Mouse (Mus musculus) heart, embryonic 15.5 days (tissue): Measurements from ENCODE around the gene Anapc2. TPM values are rescaled to one million over a fixed set of nuclear protein-coding genes. Genes with fewer than 3 reads are reported as not detected.
A peak's percentile ranks its signal among the peaks of the same experiment; 100 is the strongest.
"Not testable (repeated sequence)": the region's sequence is repeated elsewhere in the genome, so short reads cannot be mapped to it uniquely, and the experiment has no call there.

ENCODE experiments used
- ATAC-seq: fragments of 200-750 bp; cut with Nextera tagmentation; replicated peaks from 2 replicates; pipeline ENCODE4 v1.8.0; 2017; ENCODE audit warnings: low read depth, moderate TSS enrichment; ENCODE audit not compliant: insufficient number of reproducible peaks, insufficient read depth, low FRiP score
- H3K27ac ChIP-seq: fragments of 300-500 bp; sonication (generic); 2 replicates; pipeline ENCODE4 v1.5.1; 2015; ENCODE audit warnings: mild to moderate bottlenecking, inconsistent platforms
- H3K27me3 ChIP-seq: fragments of 300-500 bp; sonication (generic); 2 replicates; pipeline ENCODE4 v1.6.1; 2015; ENCODE audit warnings: inconsistent platforms
- H3K36me3 ChIP-seq: fragments of 300-500 bp; sonication (generic); 2 replicates; pipeline ENCODE4 v1.6.1; 2015; ENCODE audit warnings: mild to moderate bottlenecking, inconsistent platforms
- H3K4me1 ChIP-seq: fragments of 300-500 bp; sonication (generic); replicated peaks from 2 replicates; pipeline ENCODE4 v1.6.1; 2015; ENCODE audit warnings: inconsistent platforms
- H3K4me2 ChIP-seq: fragments of 300-500 bp; sonication (generic); 2 replicates; pipeline ENCODE4 v1.6.1; 2015; ENCODE audit warnings: inconsistent platforms, mild to moderate bottlenecking, moderate library complexity
- H3K4me3 ChIP-seq: fragments of 300-500 bp; sonication (generic); 2 replicates; pipeline ENCODE4 v1.5.1; 2015; ENCODE audit warnings: mild to moderate bottlenecking, inconsistent platforms
- H3K9ac ChIP-seq: fragments of 300-500 bp; sonication (generic); 2 replicates; pipeline ENCODE4 v1.6.1; 2015; ENCODE audit warnings: mild to moderate bottlenecking, inconsistent platforms
- H3K9me3 ChIP-seq: fragments of 300-500 bp; sonication (generic); replicated peaks from 2 replicates; pipeline ENCODE4 v1.6.1; 2016; ENCODE audit warnings: inconsistent platforms
- WGBS: fragments of 180-500 bp; shearing (Covaris S2); methylation state at CpG from one replicate; pipeline ENCODE4 v1.1.7; 2015; ENCODE audit warnings: mixed read lengths; 5-methylcytosine and 5-hydroxymethylcytosine counted together
- polyA plus RNA-seq: library from polyadenylated mRNA; unstranded; fragments of >200 nt; fragmentation: Nextera tagmentation; extraction: Ambion mirVana; gene quantifications from 2 replicates; pipeline ENCODE4 v1.2.1, GENCODE M21; 2015

The Anapc2 gene
- polyA plus RNA-seq, 1 experiment from 2014 or later, result 67.5 TPM

DNA sequence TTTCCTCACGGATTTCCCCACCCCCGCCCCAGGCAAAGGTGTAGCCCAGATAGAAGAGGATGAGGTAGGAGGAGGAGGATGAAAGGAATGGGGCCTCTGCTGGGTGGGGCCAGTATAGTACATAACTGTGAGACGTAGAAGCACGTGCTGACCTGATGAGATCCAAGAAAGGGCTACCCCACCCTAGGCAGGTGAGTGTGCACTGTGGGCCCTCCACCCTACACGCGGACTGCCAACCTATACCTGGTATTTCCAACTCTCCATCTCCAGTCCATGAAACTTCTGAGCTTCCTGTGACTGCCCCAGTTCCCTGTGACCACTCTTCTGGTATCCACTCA, 30.9 kb upstream of the Anapc2 start:
- H3K27me3 ChIP-seq, result peaks cover 44% of the 10 kb centered on the region
- H3K4me1 ChIP-seq, result peaks cover 26% of the 10 kb centered on the region
- no peaks in the 10 kb centered on the region for H3K36me3 ChIP-seq
- WGBS, result 20% methylated on average over 6 of the region's 6 CpGs
- no peak overlapping the region for H3K9ac ChIP-seq
- H3K27ac ChIP-seq, result no peak overlapping the region
- H3K9me3 ChIP-seq, result no peaks in the 10 kb centered on the region
- peak overlapping the region; percentile 94 for H3K4me2 ChIP-seq
- H3K4me3 ChIP-seq, result peak overlapping the region; percentile 57
- ATAC-seq, result no peak

DNA sequence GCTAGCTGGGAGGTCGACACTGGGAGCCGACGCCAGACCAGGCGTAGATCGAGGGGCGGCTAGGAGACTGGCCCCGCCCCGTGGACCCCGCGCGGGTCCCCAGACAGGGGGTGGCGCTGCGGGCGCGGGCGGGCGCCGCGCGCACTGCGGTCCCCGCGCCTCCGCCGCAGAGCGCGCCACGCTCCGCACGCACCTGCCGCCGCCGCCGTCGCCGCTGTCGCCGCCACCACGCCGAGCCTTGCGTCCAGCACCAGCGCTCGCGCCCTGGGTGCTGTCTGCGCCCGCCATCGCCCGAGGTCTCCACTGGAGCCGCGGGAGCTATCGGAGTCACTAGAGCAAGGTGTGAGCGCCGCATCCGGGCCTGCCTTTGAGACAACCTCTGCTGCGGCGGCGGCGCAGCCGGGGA, 30.2 kb upstream of the Anapc2 start, which contains the start of the genes Rnf208 and Cysrt1:
Gene Rnf208, plus strand, starts transcription at position 155 of the 406 bp plus-strand sequence.
Gene Cysrt1, minus strand, starts transcription at position 352 of the 406 bp plus-strand sequence.
- Histone ChIP-seq H3K36me3 (no peaks in the 10 kb centered on the region), H3K4me3 (peak within 1 kb of the TSS; percentile 57), H3K9ac (peak within 1 kb of the TSS; percentile 57), H3K4me2 (peak within 1 kb of the TSS; percentile 94), H3K27ac (no peak within 1 kb of the TSS), H3K4me1 (peaks cover 26% of the 10 kb centered on the region), H3K9me3 (no peaks in the 10 kb centered on the region), H3K27me3 (peaks cover 42% of the 10 kb centered on the region)
- ATAC-seq, result no peak
- under 1% methylated on average over 51 of the region's 59 CpGs for WGBS

DNA sequence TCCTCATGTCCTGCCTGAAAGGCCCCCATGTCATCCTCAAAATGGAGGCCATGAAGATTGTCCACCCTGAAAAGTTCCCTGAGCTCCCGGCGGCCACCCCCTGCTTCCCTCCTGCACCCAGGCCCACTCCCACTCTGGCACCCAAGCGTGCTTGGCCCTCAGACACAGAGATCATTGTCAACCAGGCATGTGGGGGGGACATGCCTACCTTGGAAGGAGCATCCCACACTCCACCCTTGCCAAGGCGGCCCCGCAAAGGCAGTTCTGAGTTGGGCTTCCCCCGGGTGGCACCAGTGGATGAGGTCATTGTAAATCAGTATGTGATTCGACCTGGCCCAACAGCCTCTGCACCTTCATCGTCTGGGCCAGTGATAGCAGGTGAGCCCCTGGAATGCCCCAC, 28.9 kb upstream of the Anapc2 start:
- Histone ChIP-seq H3K4me1 (peaks cover 26% of the 10 kb centered on the region), H3K9me3 (no peaks in the 10 kb centered on the region), H3K9ac (no peak overlapping the region), H3K36me3 (peaks cover 7% of the 10 kb centered on the region; the same call in 1 of the 2 replicates), H3K4me2 (no peak overlapping the region), H3K27ac (no peak overlapping the region), H3K4me3 (no peak overlapping the region), H3K27me3 (peaks cover 38% of the 10 kb centered on the region)
- ATAC-seq, result no peak
- 69% methylated on average over 8 of the region's 8 CpGs for WGBS

DNA sequence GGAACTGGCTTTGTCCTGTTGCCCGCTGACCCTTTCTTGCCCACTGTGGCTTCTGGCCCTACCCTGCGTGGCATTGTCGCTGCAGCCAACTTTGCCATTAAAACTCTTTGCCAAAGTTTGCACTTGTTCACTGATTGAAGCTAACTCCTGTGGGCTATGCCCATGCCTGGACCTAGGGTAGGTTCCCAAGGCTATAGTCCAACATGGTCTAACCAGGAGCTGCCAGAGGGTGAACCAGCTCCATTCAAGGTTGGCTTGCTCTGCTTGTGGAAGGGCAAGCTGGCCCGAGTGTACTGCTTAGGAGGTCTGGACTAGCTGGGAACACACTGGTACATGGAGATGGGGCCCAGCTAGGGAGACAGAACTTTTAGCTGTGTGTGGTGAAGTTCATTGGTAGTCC, 28.1 kb upstream of the Anapc2 start:
- Histone ChIP-seq H3K9me3 (no peaks in the 10 kb centered on the region), H3K4me1 (peaks cover 26% of the 10 kb centered on the region), H3K4me2 (no peak overlapping the region), H3K27ac (no peak overlapping the region), H3K36me3 (peaks cover 11% of the 10 kb centered on the region; the same call in 1 of the 2 replicates), H3K9ac (no peak overlapping the region), H3K27me3 (peaks cover 36% of the 10 kb centered on the region), H3K4me3 (no peak overlapping the region)
- WGBS, result 87% methylated on average over 4 of the region's 4 CpGs
- ATAC-seq, result no peak

DNA sequence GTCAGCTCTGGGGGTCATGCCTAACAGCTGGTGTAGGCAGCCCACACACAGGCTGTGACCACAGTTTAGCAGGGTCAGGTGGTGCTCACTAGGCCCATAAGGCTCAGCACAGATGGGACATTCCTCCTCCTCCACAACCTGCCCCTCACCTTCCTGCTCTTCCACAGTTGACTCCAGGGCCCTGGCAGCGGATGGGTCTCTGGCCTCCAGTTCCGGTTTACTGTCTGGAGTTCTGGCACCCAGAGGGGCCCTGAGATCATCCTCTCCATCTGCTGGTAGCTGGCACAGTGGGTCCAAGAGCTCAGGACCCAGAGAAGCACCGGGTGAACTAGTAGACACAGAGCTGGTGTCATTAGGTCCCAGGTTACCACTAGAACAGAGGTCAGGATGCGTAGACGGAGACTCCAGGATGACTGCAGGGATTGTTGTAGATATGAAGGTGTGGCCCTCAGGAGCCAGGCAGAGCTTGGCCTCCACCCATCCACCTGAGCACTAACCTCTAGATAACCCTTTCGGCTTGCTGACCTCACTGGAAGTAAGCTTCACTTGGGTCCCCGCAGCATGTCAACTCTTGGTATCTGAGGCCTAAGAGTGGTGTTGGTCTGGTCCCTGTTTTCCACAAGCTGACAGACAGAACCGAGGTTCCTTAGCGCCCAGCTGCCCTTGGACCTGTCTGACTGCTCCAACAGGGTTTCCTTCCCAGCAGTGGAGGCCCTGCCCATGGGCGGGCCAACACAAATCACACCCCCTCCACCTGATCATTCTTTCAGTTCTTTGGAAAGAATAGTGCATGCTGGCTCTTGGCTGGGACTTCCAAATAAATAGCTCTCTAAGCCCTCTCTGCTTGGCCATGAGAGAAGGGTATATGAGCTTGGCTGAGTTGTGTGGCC, 25.9 kb upstream of the Anapc2 start, which contains the start of gene AL732309.1:
Gene AL732309.1, minus strand, starts transcription at position 681 of the 890 bp plus-strand sequence.
- Histone ChIP-seq H3K4me1 (peaks cover 14% of the 10 kb centered on the region), H3K4me2 (no peak within 1 kb of the TSS), H3K27me3 (peaks cover 24% of the 10 kb centered on the region), H3K36me3 (peaks cover 30% of the 10 kb centered on the region), H3K27ac (no peak within 1 kb of the TSS), H3K4me3 (no peak within 1 kb of the TSS), H3K9me3 (no peaks in the 10 kb centered on the region), H3K9ac (no peak within 1 kb of the TSS)
- ATAC-seq, result no peak
- WGBS, result 87% methylated on average over 10 of the region's 10 CpGs

DNA sequence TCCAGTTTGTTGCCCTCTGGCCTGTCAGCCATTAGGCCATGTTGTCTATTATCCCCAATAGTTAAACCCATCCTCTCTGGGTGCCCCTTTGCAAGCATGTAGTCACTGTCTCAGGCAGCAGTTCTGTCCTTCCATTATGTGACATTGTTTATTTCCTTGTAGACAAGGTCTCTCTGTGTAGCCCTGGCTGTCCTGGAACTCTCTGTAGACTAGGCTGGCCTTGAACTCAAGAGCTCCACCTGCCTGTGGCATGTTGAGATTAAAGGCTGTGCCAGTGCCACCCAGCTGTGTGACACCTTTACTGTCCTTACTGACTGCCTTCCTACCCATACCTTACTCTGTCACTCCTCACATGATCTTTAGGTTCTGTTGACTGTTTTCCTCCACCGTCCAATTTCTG, 19.9 kb upstream of the Anapc2 start:
- no peak for ATAC-seq
- H3K27me3 ChIP-seq, result no peaks in the 10 kb centered on the region

DNA sequence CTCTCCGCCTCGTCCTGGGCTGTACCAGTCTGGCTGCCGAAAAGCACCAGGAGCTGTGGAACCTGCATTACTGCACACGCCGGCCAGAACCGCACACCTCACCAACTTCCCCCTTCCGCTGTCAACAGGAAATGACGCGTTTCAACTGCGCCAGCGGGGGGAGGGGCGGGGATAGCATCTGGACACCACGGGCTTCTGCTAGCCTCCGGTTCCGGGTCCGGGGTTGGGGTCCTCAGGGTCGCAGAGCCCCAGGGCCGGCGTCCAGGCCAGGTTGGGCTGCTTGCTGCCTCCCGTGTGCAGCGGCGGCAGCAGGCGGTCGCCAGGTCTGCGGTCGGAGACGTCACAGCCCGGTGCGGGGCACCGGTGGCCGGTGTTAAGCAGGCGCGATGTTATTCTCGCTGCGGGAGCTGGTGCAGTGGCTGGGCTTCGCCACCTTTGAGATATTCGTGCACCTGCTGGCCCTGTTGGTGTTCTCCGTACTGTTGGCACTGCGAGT, 16.9 kb upstream of the Anapc2 start, which contains the start of gene Tmem203:
Gene Tmem203, plus strand, starts transcription at position 156 of the 496 bp plus-strand sequence.
- peaks cover 16% of the 10 kb centered on the region for H3K4me1 ChIP-seq
- peak within 1 kb of the TSS; percentile 81 for H3K4me3 ChIP-seq
- peak within 1 kb of the TSS; percentile 91 for H3K4me2 ChIP-seq
- no peaks in the 10 kb centered on the region for H3K27me3 ChIP-seq
- H3K9ac ChIP-seq, result peak within 1 kb of the TSS; percentile 81
- under 1% methylated on average over 39 of the region's 39 CpGs for WGBS
- peak within 1 kb of the TSS; percentile 80 for H3K27ac ChIP-seq
- peak; percentile 83 for ATAC-seq
- H3K9me3 ChIP-seq, result no peaks in the 10 kb centered on the region
- H3K36me3 ChIP-seq, result peaks cover 19% of the 10 kb centered on the region

More for the DNA sequence above, 19.9 kb upstream of the Anapc2 start:
- Histone ChIP-seq H3K4me3 (no peak overlapping the region), H3K4me1 (peaks cover 16% of the 10 kb centered on the region), H3K36me3 (peaks cover 42% of the 10 kb centered on the region), H3K9me3 (no peaks in the 10 kb centered on the region), H3K9ac (no peak overlapping the region), H3K4me2 (no peak overlapping the region), H3K27ac (no peak overlapping the region)
- whole genome bisulfite sequencing, result 83% methylated on average over 1 of the region's 1 CpGs

DNA sequence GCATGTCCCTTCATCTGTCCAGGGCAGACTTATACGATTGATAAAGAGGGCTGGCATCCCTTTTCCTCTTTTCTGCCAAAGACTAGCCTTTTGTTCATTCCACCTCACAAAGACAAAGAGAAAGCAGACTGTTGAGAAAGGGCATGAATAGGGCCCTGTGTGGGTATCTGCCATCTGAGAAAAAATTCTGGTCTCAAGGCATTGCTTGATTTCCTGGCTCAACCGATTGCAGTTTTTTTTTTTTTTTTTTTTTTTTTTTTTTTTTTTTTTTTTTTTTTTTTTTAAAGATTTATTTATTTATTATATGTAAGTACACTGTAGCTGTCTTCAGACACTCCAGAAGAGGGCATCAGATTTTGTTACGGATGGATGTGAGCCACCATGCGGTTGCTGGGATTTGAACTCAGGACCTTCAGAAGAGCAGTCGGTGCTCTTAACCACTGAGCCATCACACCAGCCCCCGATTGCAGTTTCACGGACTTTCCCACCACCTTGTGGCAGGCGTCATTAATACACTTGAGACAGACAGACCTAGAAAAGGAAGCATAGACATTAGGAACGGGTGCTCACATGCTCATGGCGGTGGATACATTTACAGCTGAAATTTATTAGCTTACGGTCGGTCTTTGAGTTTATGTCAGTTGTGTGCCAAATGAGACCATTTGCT, 15.7 kb upstream of the Anapc2 start:
- Histone ChIP-seq H3K36me3 (peaks cover 10% of the 10 kb centered on the region), H3K4me1 (peaks cover 16% of the 10 kb centered on the region), H3K4me3 (peak overlapping the region; percentile 81), H3K9ac (peak overlapping the region; percentile 81), H3K4me2 (peak overlapping the region; percentile 91)
- H3K27ac ChIP-seq, H3K27me3 ChIP-seq, ATAC-seq, H3K9me3 ChIP-seq: not testable (repeated sequence)
- WGBS, result 56% methylated on average over 12 of the region's 12 CpGs

DNA sequence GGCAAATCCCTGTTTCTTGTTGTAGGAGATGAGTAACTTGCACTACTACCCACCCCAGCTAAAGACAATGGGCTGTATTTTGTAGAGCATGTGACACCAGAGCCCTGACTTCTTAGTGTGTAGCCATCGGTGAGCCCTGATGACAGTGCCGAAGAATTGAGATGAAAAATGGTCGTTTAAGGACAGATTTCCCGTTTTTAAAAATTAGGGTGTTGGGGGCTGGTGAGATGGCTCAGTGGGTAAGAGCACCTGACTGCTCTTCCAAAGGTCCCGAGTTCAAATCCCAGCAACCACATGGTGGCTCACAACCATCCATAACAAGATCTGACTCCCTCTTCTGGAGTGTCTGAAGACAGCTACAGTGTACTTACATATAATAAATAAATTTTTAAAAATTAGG, 15.0 kb upstream of the Anapc2 start:
- H3K9me3 ChIP-seq, H3K27me3 ChIP-seq, H3K4me2 ChIP-seq, H3K4me3 ChIP-seq, H3K9ac ChIP-seq, H3K36me3 ChIP-seq, H3K27ac ChIP-seq, ATAC-seq: not testable (repeated sequence)
- WGBS, result 86% methylated on average over 5 of the region's 5 CpGs
- H3K4me1 ChIP-seq, result peaks cover 20% of the 10 kb centered on the region

DNA sequence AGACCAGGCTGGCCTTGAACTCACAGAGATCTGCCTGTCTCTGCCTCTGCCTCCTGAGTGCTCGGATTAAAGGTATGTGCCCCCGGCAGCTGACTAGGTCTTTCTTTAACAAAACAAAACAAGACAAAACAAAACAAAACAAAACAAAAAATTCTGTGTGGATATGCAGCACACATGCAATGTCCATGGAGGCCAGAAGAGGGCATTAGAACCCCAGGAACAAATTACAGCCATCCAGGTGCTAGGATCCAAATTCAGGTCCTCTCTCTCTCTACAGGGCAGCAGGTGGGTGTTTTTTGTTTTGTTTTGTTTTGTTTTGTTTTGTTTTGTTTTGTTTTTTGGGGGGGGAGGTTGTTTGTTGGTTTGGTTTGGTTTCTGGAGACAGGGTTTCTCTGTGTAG, 13.4 kb upstream of the Anapc2 start:
- Histone ChIP-seq H3K4me2 (no peak overlapping the region), H3K36me3 (no peaks in the 10 kb centered on the region), H3K9me3 (no peaks in the 10 kb centered on the region), H3K9ac (no peak overlapping the region), H3K27me3 (peaks cover 8% of the 10 kb centered on the region), H3K4me3 (no peak overlapping the region), H3K27ac (no peak overlapping the region), H3K4me1 (peaks cover 32% of the 10 kb centered on the region)
- no peak for ATAC-seq
- WGBS, result 66% methylated on average over 2 of the region's 2 CpGs

DNA sequence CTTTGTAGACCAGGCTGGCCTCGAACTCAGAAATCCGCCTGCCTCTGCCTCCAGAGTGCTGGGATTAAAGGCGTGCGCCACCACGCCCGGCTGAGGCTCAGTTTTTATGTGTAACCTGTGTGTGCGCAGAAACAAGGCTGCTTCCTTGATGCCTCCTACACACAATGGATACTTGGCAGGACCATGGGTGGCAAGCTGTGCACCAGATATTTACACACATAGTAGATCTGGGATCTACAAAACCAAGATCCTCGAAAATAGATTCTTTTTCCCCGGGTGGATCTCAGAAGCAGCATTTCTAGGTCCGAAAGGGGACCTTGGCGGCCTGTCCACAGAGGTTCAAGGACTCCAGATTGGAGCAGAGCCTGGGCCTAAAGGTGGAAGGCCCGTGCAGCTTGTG, 10.4 kb upstream of the Anapc2 start:
- H3K4me3 ChIP-seq, result peak overlapping the region; percentile 91
- H3K36me3 ChIP-seq, result no peaks in the 10 kb centered on the region
- peaks cover 15% of the 10 kb centered on the region for H3K27me3 ChIP-seq
- H3K4me1 ChIP-seq, result peaks cover 42% of the 10 kb centered on the region
- H3K9ac ChIP-seq, result peak overlapping the region; percentile 37; the same call in 1 of the 2 replicates
- ATAC-seq, result no peak
- H3K27ac ChIP-seq, result peak overlapping the region; percentile 46
- 41% methylated on average over 12 of the region's 12 CpGs for WGBS
- H3K9me3 ChIP-seq, result no peaks in the 10 kb centered on the region
- peak overlapping the region; percentile 100 for H3K4me2 ChIP-seq
